Mouse (Mus musculus) liver, postnatal 0 days (tissue): ENCODE measurements at regions not wholly inside any gene's neighbourhood (a gene's known extent, or its start where the extent isn't known, plus 50 kb on each side); places are given as distances from the start of the nearest gene placed in this dataset.

ENCODE experiments used
- CTCF ChIP-seq: sonication (generic); IDR thresholded peaks from 2 replicates; pipeline ENCODE4 v1.5.1; 2016; ENCODE audit warnings: antibody characterized with exemption, low read depth
- EP300 ChIP-seq: IDR thresholded peaks from 2 replicates; pipeline ENCODE4 v1.6.1; 2016; ENCODE audit warnings: antibody characterized with exemption, low read depth, mild to moderate bottlenecking

- TF ChIP-seq CTCF = no peak
- TF ChIP-seq EP300 = no peak
Observed at GRCm38 (mm10) chr13:97825361-97825760, 64.9 kb upstream of the Gm10260 start.
